Mouse (Mus musculus): ENCODE measurements around the gene Kifc5b. TPM values are rescaled to one million over a fixed set of nuclear protein-coding genes. Genes with fewer than 3 reads are reported as not detected.
A peak's percentile ranks its signal among the peaks of the same experiment; 100 is the strongest.
"Not testable (repeated sequence)": the region's sequence is repeated elsewhere in the genome, so short reads cannot be mapped to it uniquely, and the experiment has no call there.

Kifc5b gene
- total and polyA plus RNA-seq, 3 experiments, result 15.7 to 36.1 (median 23.0) TPM

GRCm38 (mm10) chr17:26971247-26971905 is 54.5 kb downstream of the Kifc5b start:
- Histone ChIP-seq H3K4me1 (ENCODE audit: insufficient read depth, low read depth, low read length) (peaks cover 47% of the 10 kb centered on the region), H3K4me3 (ENCODE audit: low read depth, low read length) (peak overlapping the region; percentile 17; the same call in 1 of the 2 replicates), H3K36me3 (replicated peaks) (peaks cover 72% of the 10 kb centered on the region), H3K9me3 (replicated peaks) (no peaks in the 10 kb centered on the region), H3K27me3 (ENCODE audit: insufficient read depth, low read length) (no peaks in the 10 kb centered on the region)
- DNase-seq (ENCODE audit: low spot score), result no peak
- no peak for ATAC-seq (ENCODE audit: extremely low read depth, insufficient number of reproducible peaks, low FRiP score, poor library complexity, severe bottlenecking)
- TF ChIP-seq POLR2AphosphoS5 (IDR thresholded peaks at IDR 0.05; ENCODE audit: insufficient replicate concordance, low read depth, low read length) (no peak), GATA1 (IDR thresholded peaks at IDR 0.05; ENCODE audit: borderline replicate concordance, low read length) (no peak), CTCF (IDR thresholded peaks at IDR 0.05; ENCODE audit: low read depth, low read length) (no peak), TAL1 (conservative IDR thresholded peaks at IDR 0.05; ENCODE audit: low read depth, low read length) (no peak), GATA2 (IDR thresholded peaks at IDR 0.05; ENCODE audit: borderline replicate concordance, low read depth, low read length) (no peak)

GRCm38 (mm10) chr17:26972107-26972506 is 55.2 kb downstream of the Kifc5b start:
- Histone ChIP-seq H3K36me3 (replicated peaks) (peaks cover 72% of the 10 kb centered on the region), H3K9me3 (replicated peaks) (no peaks in the 10 kb centered on the region), H3K4me1 (ENCODE audit: insufficient read depth, low read depth, low read length) (peaks cover 50% of the 10 kb centered on the region), H3K4me3 (ENCODE audit: low read depth, low read length) (peak overlapping the region; percentile 92), H3K27me3 (ENCODE audit: insufficient read depth, low read length) (no peaks in the 10 kb centered on the region)
- TF ChIP-seq CTCF (IDR thresholded peaks at IDR 0.05; ENCODE audit: low read depth, low read length) (no peak), TAL1 (conservative IDR thresholded peaks at IDR 0.05; ENCODE audit: low read depth, low read length) (no peak), GATA2 (IDR thresholded peaks at IDR 0.05; ENCODE audit: borderline replicate concordance, low read depth, low read length) (no peak), POLR2AphosphoS5 (IDR thresholded peaks at IDR 0.05; ENCODE audit: insufficient replicate concordance, low read depth, low read length) (no peak), GATA1 (IDR thresholded peaks at IDR 0.05; ENCODE audit: borderline replicate concordance, low read length) (no peak)
- ATAC-seq (ENCODE audit: extremely low read depth, insufficient number of reproducible peaks, low FRiP score, poor library complexity, severe bottlenecking) (no peak), DNase-seq (ENCODE audit: low spot score) (no peak)

GRCm38 (mm10) chr17:26972703-26973574 is 56.0 kb downstream of the Kifc5b start, which contains the start of gene Zbtb9:
TSS of gene Zbtb9 (plus strand) at chr17:26973167.
- Histone ChIP-seq H3K9me3 (replicated peaks) (no peaks in the 10 kb centered on the region), H3K36me3 (replicated peaks) (peaks cover 71% of the 10 kb centered on the region), H3K4me3 (ENCODE audit: low read depth, low read length) (peak within 1 kb of the TSS; percentile 92), H3K4me1 (ENCODE audit: insufficient read depth, low read depth, low read length) (peaks cover 48% of the 10 kb centered on the region), H3K27me3 (ENCODE audit: insufficient read depth, low read length) (no peaks in the 10 kb centered on the region)
- TF ChIP-seq TAL1 (conservative IDR thresholded peaks at IDR 0.05; ENCODE audit: low read depth, low read length), result no peak
- TF ChIP-seq GATA1 (IDR thresholded peaks at IDR 0.05; ENCODE audit: borderline replicate concordance, low read length), result no peak
- 0 out of 2 replicates have a peak, but pooled peaks have one; percentile 32 for TF ChIP-seq POLR2AphosphoS5 (IDR thresholded peaks at IDR 0.05; ENCODE audit: insufficient replicate concordance, low read depth, low read length)
- no peak for TF ChIP-seq GATA2 (IDR thresholded peaks at IDR 0.05; ENCODE audit: borderline replicate concordance, low read depth, low read length)
- TF ChIP-seq CTCF (IDR thresholded peaks at IDR 0.05; ENCODE audit: low read depth, low read length), result no peak
- DNase-seq (ENCODE audit: low spot score) (peak; percentile 100), ATAC-seq (ENCODE audit: extremely low read depth, insufficient number of reproducible peaks, low FRiP score, poor library complexity, severe bottlenecking) (peak; percentile 99)

GRCm38 (mm10) chr17:26974547-26974946 is 57.7 kb downstream of the Kifc5b start:
- no peak for TF ChIP-seq CTCF (IDR thresholded peaks at IDR 0.05; ENCODE audit: low read depth, low read length)
- TF ChIP-seq GATA2 (IDR thresholded peaks at IDR 0.05; ENCODE audit: borderline replicate concordance, low read depth, low read length), result no peak
- no peak for TF ChIP-seq POLR2AphosphoS5 (IDR thresholded peaks at IDR 0.05; ENCODE audit: insufficient replicate concordance, low read depth, low read length)
- no peak for TF ChIP-seq GATA1 (IDR thresholded peaks at IDR 0.05; ENCODE audit: borderline replicate concordance, low read length)
- no peak for TF ChIP-seq TAL1 (conservative IDR thresholded peaks at IDR 0.05; ENCODE audit: low read depth, low read length)
- Histone ChIP-seq H3K4me1 (ENCODE audit: insufficient read depth, low read depth, low read length) (peaks cover 55% of the 10 kb centered on the region), H3K4me3 (ENCODE audit: low read depth, low read length) (peak overlapping the region; percentile 92; the same call in 1 of the 2 replicates), H3K36me3 (replicated peaks) (peaks cover 75% of the 10 kb centered on the region), H3K27me3 (ENCODE audit: insufficient read depth, low read length) (no peaks in the 10 kb centered on the region), H3K9me3 (replicated peaks) (no peaks in the 10 kb centered on the region)
- ATAC-seq (ENCODE audit: extremely low read depth, insufficient number of reproducible peaks, low FRiP score, poor library complexity, severe bottlenecking), result no peak
- no peak for DNase-seq (ENCODE audit: low spot score)

- Histone ChIP-seq H3K36me3 (replicated peaks) (peaks cover 78% of the 10 kb centered on the region), H3K4me1 (ENCODE audit: insufficient read depth, low read depth, low read length) (peaks cover 59% of the 10 kb centered on the region), H3K4me3 (ENCODE audit: low read depth, low read length) (no peak overlapping the region; the same call in 1 of the 2 replicates), H3K9me3 (replicated peaks) (no peaks in the 10 kb centered on the region), H3K27me3 (ENCODE audit: insufficient read depth, low read length) (no peaks in the 10 kb centered on the region)
- ATAC-seq (ENCODE audit: extremely low read depth, insufficient number of reproducible peaks, low FRiP score, poor library complexity, severe bottlenecking) (no peak), DNase-seq (ENCODE audit: low spot score) (no peak)
- no peak for TF ChIP-seq GATA1 (IDR thresholded peaks at IDR 0.05; ENCODE audit: borderline replicate concordance, low read length)
- TF ChIP-seq CTCF (IDR thresholded peaks at IDR 0.05; ENCODE audit: low read depth, low read length), result no peak
- TF ChIP-seq POLR2AphosphoS5 (IDR thresholded peaks at IDR 0.05; ENCODE audit: insufficient replicate concordance, low read depth, low read length), result no peak
- TF ChIP-seq TAL1 (conservative IDR thresholded peaks at IDR 0.05; ENCODE audit: low read depth, low read length), result no peak
- no peak for TF ChIP-seq GATA2 (IDR thresholded peaks at IDR 0.05; ENCODE audit: borderline replicate concordance, low read depth, low read length)
Observed at GRCm38 (mm10) chr17:26975415-26975814, 58.5 kb downstream of the Kifc5b start.

GRCm38 (mm10) chr17:26977354-26977753 is 60.5 kb downstream of the Kifc5b start:
- not testable (repeated sequence) for H3K27me3 ChIP-seq (ENCODE audit: insufficient read depth, low read length); H3K9me3 ChIP-seq (replicated peaks); ATAC-seq (ENCODE audit: extremely low read depth, insufficient number of reproducible peaks, low FRiP score, poor library complexity, severe bottlenecking); DNase-seq (ENCODE audit: low spot score); H3K4me3 ChIP-seq (ENCODE audit: low read depth, low read length)
- Histone ChIP-seq H3K36me3 (replicated peaks) (peaks cover 79% of the 10 kb centered on the region), H3K4me1 (ENCODE audit: insufficient read depth, low read depth, low read length) (peaks cover 51% of the 10 kb centered on the region)
